8 mouse cellular contexts compared by ENCODE assay signal in the genomic region with DNA sequence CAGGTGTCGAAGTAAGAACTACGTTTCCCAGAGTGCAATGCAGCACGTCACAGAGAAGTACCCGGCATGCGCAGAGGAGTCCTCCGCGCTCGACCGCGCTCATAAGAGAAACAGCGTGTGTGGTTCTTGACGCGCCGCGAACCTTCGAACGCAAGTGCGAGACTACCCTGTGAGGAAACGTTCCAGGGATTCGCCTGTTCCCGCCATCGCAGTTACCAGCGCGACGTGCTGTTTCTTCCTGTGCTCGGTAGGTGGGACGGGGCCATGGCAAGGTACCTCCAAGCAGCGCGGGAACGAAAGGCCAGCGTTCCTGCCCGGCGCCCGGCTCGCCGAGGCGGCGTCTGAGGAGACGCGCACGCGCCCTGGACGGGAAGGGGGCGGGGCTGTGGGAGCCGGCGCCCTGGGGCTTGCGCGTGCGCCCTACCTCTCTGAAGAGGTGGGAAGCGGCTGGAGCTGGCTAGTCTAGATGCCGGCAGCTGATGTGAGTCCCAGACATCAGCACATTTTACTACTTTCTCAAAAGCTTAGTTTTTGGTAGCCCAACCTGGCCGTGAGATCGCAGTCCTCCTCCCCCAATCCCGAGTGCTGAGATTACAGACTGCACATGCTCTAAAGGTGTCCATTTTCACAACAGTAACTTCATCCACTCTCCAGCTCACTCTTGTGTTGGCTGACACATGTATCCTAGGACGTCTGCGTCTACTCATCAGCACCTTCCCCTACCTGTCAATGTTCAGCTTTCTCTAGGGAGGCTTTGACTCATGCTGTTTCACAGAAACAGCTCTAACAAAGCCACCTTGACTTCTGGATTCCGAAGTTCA. TPM values are rescaled to one million over a fixed set of nuclear protein-coding genes. Genes with fewer than 3 reads are reported as not detected.
DNase-seq lines count a peak whose midpoint lies in the region; ATAC-seq and TF ChIP-seq lines count a peak whose summit lies in the region.

A gene (plus strand): TSS at position 79 of the 821 bp plus-strand sequence.

- WGBS in embryonic facial prominence, embryonic 13.5 days, result 1% methylated on average over 57 of the region's 57 CpGs
- WGBS in heart, adult 2 months, result under 1% methylated on average over 57 of the region's 57 CpGs
- 1% methylated on average over 57 of the region's 57 CpGs for WGBS in limb, embryonic 13.5 days
- 1% methylated on average over 57 of the region's 57 CpGs for WGBS in midbrain, embryonic 16.5 days

- peak; percentile 21; the same call in 1 of the 2 replicates for TF ChIP-seq CTCF in heart, adult 2 months (IDR thresholded peaks at IDR 0.05)

- TF ChIP-seq EP300 in heart, adult 2 months (IDR thresholded peaks at IDR 0.05; ENCODE audit: insufficient read depth, low read depth, low read length), result peak; percentile 56

- DNase-seq in 3134 (ENCODE audit: extremely low read depth, insufficient read length, low spot score), result peak; percentile 93
- DNase-seq in adrenal gland, postnatal 36 days, result peak; percentile 96 to 98
- DNase-seq in heart, adult 2 months, result peak; percentile 97
- DNase-seq in kidney, adult 8-10 months, result peak; percentile 92
- DNase-seq in spleen, postnatal 10 days (ENCODE audit: low spot score in 2 of 2), result peak; percentile 92 to 95

- intact Hi-C loops in heart, adult 2 months (cut with DNase I), result no loop called here

- peak within 1 kb of the TSS; percentile 94 for H3K27ac ChIP-seq in embryonic facial prominence, embryonic 13.5 days
- H3K27ac ChIP-seq in heart, adult 2 months, result peak within 1 kb of the TSS; percentile 89
- H3K27ac ChIP-seq in limb, embryonic 13.5 days, result peak within 1 kb of the TSS; percentile 93
- peak within 1 kb of the TSS; percentile 96 for H3K27ac ChIP-seq in midbrain, embryonic 16.5 days (ENCODE audit: low read length)

- no peaks in the 10 kb centered on the region for H3K79me2 ChIP-seq in heart, adult 2 months (replicated peaks; ENCODE audit: control insufficient read depth, insufficient read depth, low read length)

- peak; percentile 99 for TF ChIP-seq POLR2A in heart, adult 2 months (IDR thresholded peaks at IDR 0.05; ENCODE audit: insufficient read depth, low read depth, low read length)

- no peaks in the 10 kb centered on the region for H3K9me3 ChIP-seq in embryonic facial prominence, embryonic 13.5 days
- H3K9me3 ChIP-seq in limb, embryonic 13.5 days, result no peaks in the 10 kb centered on the region
- H3K9me3 ChIP-seq in midbrain, embryonic 16.5 days (replicated peaks; ENCODE audit: control insufficient read depth, low read length, poor library complexity, severe bottlenecking), result no peaks in the 10 kb centered on the region

- H3K27me3 ChIP-seq in embryonic facial prominence, embryonic 13.5 days, result no peaks in the 10 kb centered on the region
- no peaks in the 10 kb centered on the region for H3K27me3 ChIP-seq in heart, adult 2 months (ENCODE audit: control insufficient read depth, insufficient read depth, low read length)
- no peaks in the 10 kb centered on the region for H3K27me3 ChIP-seq in limb, embryonic 13.5 days
- no peaks in the 10 kb centered on the region for H3K27me3 ChIP-seq in midbrain, embryonic 16.5 days (ENCODE audit: control insufficient read depth, insufficient read depth, low read depth, low read length)

- peak within 1 kb of the TSS; percentile 61 for H3K4me3 ChIP-seq in embryonic facial prominence, embryonic 13.5 days
- H3K4me3 ChIP-seq in heart, adult 2 months, result peak within 1 kb of the TSS; percentile 91
- peak within 1 kb of the TSS; percentile 63 for H3K4me3 ChIP-seq in limb, embryonic 13.5 days
- H3K4me3 ChIP-seq in midbrain, embryonic 16.5 days (ENCODE audit: low read depth, low read length), result peak within 1 kb of the TSS; percentile 69

- peak; percentile 94 for ATAC-seq in embryonic facial prominence, embryonic 13.5 days (ENCODE audit: insufficient number of reproducible peaks, insufficient read depth, low FRiP score, low TSS enrichment, low read depth)
- peak; percentile 97 for ATAC-seq in limb, embryonic 13.5 days (ENCODE audit: low FRiP score, low read depth)
- peak; percentile 99 for ATAC-seq in midbrain, embryonic 16.5 days

- H3K4me1 ChIP-seq in embryonic facial prominence, embryonic 13.5 days, result peaks cover 7% of the 10 kb centered on the region
- H3K4me1 ChIP-seq in heart, adult 2 months (ENCODE audit: control insufficient read depth, insufficient read depth, low read length), result peaks cover 10% of the 10 kb centered on the region
- peaks cover 12% of the 10 kb centered on the region for H3K4me1 ChIP-seq in limb, embryonic 13.5 days
- H3K4me1 ChIP-seq in midbrain, embryonic 16.5 days (ENCODE audit: control insufficient read depth, insufficient read depth, low read length), result peaks cover 11% of the 10 kb centered on the region

- H3K4me2 ChIP-seq in embryonic facial prominence, embryonic 13.5 days, result peak within 1 kb of the TSS; percentile 79
- peak within 1 kb of the TSS; percentile 81 for H3K4me2 ChIP-seq in limb, embryonic 13.5 days (replicated peaks)
- H3K4me2 ChIP-seq in midbrain, embryonic 16.5 days (ENCODE audit: low read length), result peak within 1 kb of the TSS; percentile 64

- peak within 1 kb of the TSS; percentile 80 for H3K9ac ChIP-seq in embryonic facial prominence, embryonic 13.5 days
- H3K9ac ChIP-seq in heart, adult 2 months (ENCODE audit: low read depth, low read length), result peak within 1 kb of the TSS; percentile 72
- H3K9ac ChIP-seq in limb, embryonic 13.5 days, result peak within 1 kb of the TSS; percentile 74
- H3K9ac ChIP-seq in midbrain, embryonic 16.5 days (ENCODE audit: low read depth, low read length), result peak within 1 kb of the TSS; percentile 74

- H3K36me3 ChIP-seq in embryonic facial prominence, embryonic 13.5 days, result no peaks in the 10 kb centered on the region
- H3K36me3 ChIP-seq in heart, adult 2 months (ENCODE audit: control insufficient read depth, insufficient read depth, low read length), result no peaks in the 10 kb centered on the region; the same call in 1 of the 2 replicates
- H3K36me3 ChIP-seq in limb, embryonic 13.5 days, result no peaks in the 10 kb centered on the region
- H3K36me3 ChIP-seq in midbrain, embryonic 16.5 days (ENCODE audit: control insufficient read depth, insufficient read depth, low read length), result no peaks in the 10 kb centered on the region

RNA-seq across cellular contexts. Expression of the gene that starts here (rescaled TPM):
- 10 to 100 TPM; 39.0 to 41.7 TPM for total RNA-seq in adrenal gland, postnatal 36 days (2021)
- 48.9 and 62.9 TPM in 2 replicates for polyA plus RNA-seq in embryonic facial prominence, embryonic 13.5 days (2015; fragmentation: Nextera tagmentation; extraction: Ambion mirVana)
- total RNA-seq in heart, adult 2 months (2021), result 10 to 100 TPM; 21.6 to 23.4 TPM
- polyA plus RNA-seq in heart, adult 2 months (2012; rRNA removed), result 23.7 and 25.5 TPM in 2 replicates
- 56.8 and 63.8 TPM in 2 replicates for polyA plus RNA-seq in limb, embryonic 13.5 days (2015; fragmentation: Nextera tagmentation; extraction: Ambion mirVana)
- 50.1 and 56.9 TPM in 2 replicates for polyA plus RNA-seq in midbrain, embryonic 16.5 days (2015; fragmentation: Nextera tagmentation; extraction: Ambion mirVana)

Comparison
In these comparisons a context has a peak if more than half of its experiments do, and no peak if none do; other contexts are left out.
1. Peak in every context shown above with its lines: DNase-seq, ATAC-seq, H3K4me3 ChIP-seq and H3K27ac ChIP-seq.